Mouse (Mus musculus) ES-Bruce4 (cell line): ENCODE measurements around the gene Fbxo42.

Source experiments
- EP300 ChIP-seq: IDR thresholded peaks from 2 replicates; pipeline ENCODE4 v1.6.1; 2011; ENCODE audit warnings: low read depth, low read length; ENCODE audit not compliant: insufficient read depth
- POLR2A ChIP-seq: IDR thresholded peaks from one replicate; pipeline ENCODE4 v1.8.1; 2011; ENCODE audit warnings: low read length; ENCODE audit not compliant: insufficient read depth

DNA sequence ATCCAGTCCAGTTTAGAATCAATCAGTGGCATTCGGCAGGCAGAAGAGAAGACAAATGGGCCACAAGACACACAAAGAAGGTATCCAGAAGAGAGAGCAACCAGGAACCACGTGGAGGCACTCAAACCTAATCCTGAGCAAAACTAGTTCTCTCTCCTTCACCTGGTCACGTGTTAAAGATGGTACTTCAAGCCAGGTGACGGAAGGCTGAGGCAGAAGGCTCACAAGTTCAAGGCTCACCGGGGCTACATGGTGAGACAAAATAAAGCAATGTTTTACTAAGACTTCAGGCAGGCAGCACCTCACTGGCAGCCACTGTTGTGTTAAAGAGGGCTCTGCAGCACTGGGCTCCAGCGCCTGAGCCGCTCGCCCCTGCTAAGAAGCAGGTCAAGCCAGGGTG is 15.5 kb upstream of the Fbxo42 start:
- TF ChIP-seq POLR2A (no peak), EP300 (no peak)
